Mouse (Mus musculus): ENCODE measurements at regions not wholly inside any gene's neighbourhood (a gene's known extent, or its start where the extent isn't known, plus 50 kb on each side); places are given as distances from the start of the nearest gene placed in this dataset.
A peak's percentile ranks its signal among the peaks of the same experiment; 100 is the strongest.

DNA sequence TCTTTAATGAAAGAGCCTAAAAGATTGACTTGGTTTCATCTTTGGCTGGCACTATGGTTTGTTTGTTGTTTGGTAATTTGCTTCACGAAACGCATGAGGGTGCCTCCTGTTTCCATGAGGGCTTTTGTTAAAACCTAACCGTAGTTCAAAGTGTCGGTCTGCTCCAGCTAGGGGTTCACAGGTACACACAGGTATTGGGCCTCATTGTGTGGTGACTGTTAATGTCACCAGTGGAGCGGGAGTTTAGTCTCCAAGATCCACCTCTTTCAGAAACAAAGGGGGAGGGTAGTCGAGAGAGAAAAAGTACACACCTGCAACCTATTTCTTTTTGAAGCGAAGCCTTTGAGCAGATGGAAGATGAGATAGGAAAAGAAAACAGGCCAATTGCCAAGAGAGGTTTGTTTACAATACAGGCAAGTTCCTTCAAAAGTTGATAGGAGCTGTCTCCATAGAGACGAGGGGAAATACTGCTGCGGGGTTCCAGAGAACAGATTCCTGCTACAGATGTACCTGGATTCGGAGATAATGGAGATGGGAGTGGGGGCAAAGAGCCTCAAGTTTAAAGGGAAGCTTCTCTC is 273.9 kb downstream of the Ndfip2 start:
- Histone ChIP-seq H3K4me2 (no peak overlapping the region), H3K27ac (replicated peaks) (no peak overlapping the region), H3K9ac (replicated peaks) (no peak overlapping the region), H3K9me3 (replicated peaks) (no peaks in the 10 kb centered on the region), H3K4me3 (replicated peaks) (no peak overlapping the region), H3K27me3 (replicated peaks) (no peaks in the 10 kb centered on the region), H3K4me1 (no peaks in the 10 kb centered on the region), H3K36me3 (no peaks in the 10 kb centered on the region)
- 77% methylated on average over 10 of the region's 10 CpGs for WGBS
- no peak for ATAC-seq (ENCODE audit: low FRiP score)

DNA sequence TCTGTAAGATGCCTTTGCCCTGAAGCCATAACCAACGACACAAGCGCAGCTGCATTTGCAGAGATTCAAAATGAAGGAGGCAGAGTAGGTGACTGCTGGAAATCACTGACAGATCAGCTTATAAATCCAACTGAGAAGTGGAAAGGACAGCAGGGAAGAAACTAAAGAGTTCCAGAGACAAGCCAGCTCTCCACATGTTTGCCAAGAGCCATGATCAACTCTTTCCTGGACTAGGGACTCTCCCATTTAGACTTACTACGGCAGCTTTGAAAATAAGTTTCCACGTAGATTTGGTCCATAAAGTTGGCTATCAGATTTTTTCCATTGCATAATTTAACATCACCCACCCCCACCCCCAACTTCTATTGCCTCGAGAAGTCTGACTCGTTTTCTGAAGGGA is 269.7 kb downstream of the Ndfip2 start:
- Histone ChIP-seq H3K4me2 (no peak overlapping the region), H3K4me1 (no peaks in the 10 kb centered on the region), H3K36me3 (no peaks in the 10 kb centered on the region), H3K9ac (replicated peaks) (no peak overlapping the region), H3K9me3 (replicated peaks) (no peaks in the 10 kb centered on the region), H3K27me3 (replicated peaks) (no peaks in the 10 kb centered on the region), H3K4me3 (replicated peaks) (no peak overlapping the region), H3K27ac (replicated peaks) (no peak overlapping the region)
- no peak for ATAC-seq (ENCODE audit: low FRiP score)
- WGBS, result 83% methylated on average over 6 of the region's 6 CpGs

DNA sequence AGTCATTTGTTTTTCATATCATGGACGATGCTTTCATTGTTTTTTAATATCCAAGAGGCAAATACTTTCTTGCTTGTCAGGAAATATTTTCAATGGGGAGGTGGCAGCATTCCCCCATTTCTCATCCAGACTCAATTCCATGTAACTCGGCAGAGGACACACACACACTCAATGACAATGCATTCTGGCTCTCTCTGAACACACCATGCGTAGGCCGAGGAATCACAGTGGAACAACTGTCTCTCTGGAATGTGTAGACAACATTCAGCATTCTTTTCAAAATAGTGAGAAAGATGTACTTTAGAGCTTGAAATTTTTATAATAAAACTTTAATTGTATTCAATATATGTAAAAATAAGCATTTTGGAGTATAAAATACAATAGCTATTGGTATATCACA is 265.5 kb downstream of the Ndfip2 start:
- no peak for ATAC-seq (ENCODE audit: low FRiP score)
- Histone ChIP-seq H3K36me3 (no peaks in the 10 kb centered on the region), H3K4me3 (replicated peaks) (no peak overlapping the region), H3K27me3 (replicated peaks) (no peaks in the 10 kb centered on the region), H3K4me1 (no peaks in the 10 kb centered on the region), H3K9me3 (replicated peaks) (no peaks in the 10 kb centered on the region), H3K4me2 (no peak overlapping the region), H3K27ac (replicated peaks) (no peak overlapping the region), H3K9ac (replicated peaks) (no peak overlapping the region)
- 94% methylated on average over 4 of the region's 4 CpGs for WGBS

DNA sequence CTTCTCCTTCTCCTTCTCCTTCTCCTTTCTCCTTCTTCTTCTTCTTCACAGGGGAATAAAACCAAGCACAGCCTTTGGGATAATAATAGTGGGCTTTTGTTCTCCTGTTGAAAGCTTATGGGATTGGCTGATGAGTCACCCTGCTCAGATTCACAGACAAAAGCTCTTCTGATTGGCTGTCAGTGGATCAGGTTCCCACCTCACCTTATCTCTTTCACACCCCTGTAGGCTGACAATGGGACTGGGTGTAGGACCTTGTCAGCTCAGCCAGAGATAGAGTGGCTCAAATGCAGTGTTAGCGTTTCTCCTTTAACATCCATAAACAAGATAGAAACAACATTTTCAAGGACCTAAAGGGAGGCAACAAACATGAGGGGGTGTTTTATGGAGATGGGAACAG is 263.9 kb downstream of the Ndfip2 start:
- Histone ChIP-seq H3K27me3 (replicated peaks) (no peaks in the 10 kb centered on the region), H3K9me3 (replicated peaks) (no peaks in the 10 kb centered on the region), H3K36me3 (no peaks in the 10 kb centered on the region), H3K4me2 (no peak overlapping the region), H3K4me1 (peaks cover 3% of the 10 kb centered on the region; the same call in 1 of the 2 replicates), H3K27ac (replicated peaks) (no peak overlapping the region), H3K9ac (replicated peaks) (no peak overlapping the region), H3K4me3 (replicated peaks) (no peak overlapping the region)
- 79% methylated on average over 1 of the region's 1 CpGs for WGBS
- ATAC-seq (ENCODE audit: low FRiP score), result no peak

DNA sequence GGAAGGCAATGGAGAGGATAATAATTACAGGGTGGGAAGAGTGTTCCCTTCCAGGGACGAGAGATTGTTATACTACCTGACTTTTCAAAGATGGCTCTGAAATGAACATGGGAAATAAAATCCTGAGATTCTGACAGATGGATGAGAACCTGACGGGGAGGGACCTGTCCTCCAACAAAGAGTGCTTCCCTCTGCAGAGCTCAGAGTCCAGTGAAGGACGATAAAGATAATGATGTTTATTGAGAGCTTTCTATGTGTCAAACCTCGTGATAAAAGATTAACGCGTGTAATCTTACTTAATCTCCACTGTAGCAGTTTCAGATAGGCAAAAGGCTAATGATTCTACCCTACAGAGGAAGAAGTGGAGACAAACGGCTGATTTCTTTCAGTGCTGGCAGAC is 260.3 kb downstream of the Ndfip2 start:
- 60% methylated on average over 7 of the region's 7 CpGs for WGBS
- H3K4me3 ChIP-seq (replicated peaks), result no peak overlapping the region
- H3K9me3 ChIP-seq (replicated peaks), result no peaks in the 10 kb centered on the region
- H3K27me3 ChIP-seq (replicated peaks), result no peaks in the 10 kb centered on the region
- no peak overlapping the region for H3K4me2 ChIP-seq
- H3K4me1 ChIP-seq, result peaks cover 3% of the 10 kb centered on the region; the same call in 1 of the 2 replicates
- H3K27ac ChIP-seq (replicated peaks), result no peak overlapping the region
- H3K36me3 ChIP-seq, result no peaks in the 10 kb centered on the region
- no peak for ATAC-seq (ENCODE audit: low FRiP score)
- no peak overlapping the region for H3K9ac ChIP-seq (replicated peaks)

DNA sequence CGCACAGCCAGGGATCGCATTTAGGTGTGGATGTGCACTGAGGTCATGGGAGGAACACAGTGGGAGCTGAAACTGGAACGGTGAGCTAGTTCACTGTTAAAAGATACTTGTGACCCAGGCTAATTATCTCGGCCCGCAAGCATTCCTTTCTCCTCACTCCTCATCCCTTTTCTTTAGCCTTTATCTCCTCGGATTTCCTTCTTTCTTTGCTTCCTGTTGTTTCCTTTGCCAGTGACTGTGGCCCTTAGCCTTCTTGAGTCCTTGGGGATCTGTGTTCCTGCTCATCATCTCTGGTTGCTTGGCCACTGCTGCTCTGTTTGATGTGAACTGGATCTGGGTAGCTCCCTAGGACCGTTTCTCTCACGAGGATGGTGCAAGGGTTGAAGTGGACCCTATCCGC is 256.0 kb downstream of the Ndfip2 start:
- ATAC-seq (ENCODE audit: low FRiP score), result no peak
- 82% methylated on average over 9 of the region's 9 CpGs for WGBS

DNA sequence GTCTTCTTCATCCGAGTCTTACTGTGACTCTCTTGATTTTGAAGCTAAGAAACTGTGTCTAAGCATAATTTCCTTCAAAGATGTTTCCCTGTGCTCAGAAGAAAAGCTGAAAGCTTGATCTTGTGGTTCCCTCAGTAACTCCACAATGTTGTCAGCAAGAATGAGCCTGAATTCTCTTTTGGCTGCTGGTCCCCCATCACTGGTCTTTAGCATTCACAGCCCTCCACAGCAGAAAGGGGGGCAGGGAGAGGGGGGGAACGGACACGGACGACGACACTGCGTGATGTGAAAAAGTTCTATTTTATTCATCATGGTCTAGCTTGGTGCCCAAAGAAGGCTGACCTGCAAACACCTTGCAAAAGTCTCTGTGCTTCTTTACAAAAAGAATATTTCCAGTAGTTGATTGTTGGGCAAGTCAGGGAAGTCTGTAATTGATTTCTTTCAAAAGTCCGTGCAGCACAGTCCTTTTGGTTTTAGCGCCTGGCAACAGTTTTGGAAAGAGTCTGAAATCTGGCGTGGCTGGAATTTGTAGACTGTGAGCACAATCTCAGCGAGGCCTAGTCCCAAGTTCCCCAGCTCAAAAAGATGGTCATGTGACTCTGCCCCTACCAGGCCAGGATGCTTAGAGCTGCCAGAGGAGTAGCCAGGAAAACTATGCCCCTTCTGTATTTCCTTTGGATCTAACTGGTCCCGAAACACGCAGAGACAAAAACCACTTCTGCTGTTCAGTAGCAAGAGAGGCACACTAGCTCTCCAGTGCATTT is 254.7 kb downstream of the Ndfip2 start:
- peak; percentile 86; the same call in 1 of the 2 replicates for ATAC-seq (ENCODE audit: low FRiP score)
- H3K9ac ChIP-seq (replicated peaks), result no peak overlapping the region
- WGBS, result 69% methylated on average over 12 of the region's 12 CpGs
- peak overlapping the region; percentile 71 for H3K27ac ChIP-seq (replicated peaks)
- H3K4me2 ChIP-seq, result no peak overlapping the region
- H3K27me3 ChIP-seq (replicated peaks), result no peaks in the 10 kb centered on the region
- H3K9me3 ChIP-seq (replicated peaks), result no peaks in the 10 kb centered on the region
- H3K36me3 ChIP-seq, result no peaks in the 10 kb centered on the region
- H3K4me3 ChIP-seq (replicated peaks), result no peak overlapping the region
- H3K4me1 ChIP-seq, result peaks cover 3% of the 10 kb centered on the region; the same call in 1 of the 2 replicates

More for the DNA sequence above, 256.0 kb downstream of the Ndfip2 start:
- no peak overlapping the region for H3K27ac ChIP-seq (replicated peaks)
- no peak overlapping the region for H3K4me3 ChIP-seq (replicated peaks)
- H3K4me1 ChIP-seq, result peaks cover 3% of the 10 kb centered on the region; the same call in 1 of the 2 replicates
- no peaks in the 10 kb centered on the region for H3K27me3 ChIP-seq (replicated peaks)
- H3K36me3 ChIP-seq, result no peaks in the 10 kb centered on the region
- H3K9ac ChIP-seq (replicated peaks), result no peak overlapping the region
- H3K9me3 ChIP-seq (replicated peaks), result no peaks in the 10 kb centered on the region
- H3K4me2 ChIP-seq, result no peak overlapping the region

DNA sequence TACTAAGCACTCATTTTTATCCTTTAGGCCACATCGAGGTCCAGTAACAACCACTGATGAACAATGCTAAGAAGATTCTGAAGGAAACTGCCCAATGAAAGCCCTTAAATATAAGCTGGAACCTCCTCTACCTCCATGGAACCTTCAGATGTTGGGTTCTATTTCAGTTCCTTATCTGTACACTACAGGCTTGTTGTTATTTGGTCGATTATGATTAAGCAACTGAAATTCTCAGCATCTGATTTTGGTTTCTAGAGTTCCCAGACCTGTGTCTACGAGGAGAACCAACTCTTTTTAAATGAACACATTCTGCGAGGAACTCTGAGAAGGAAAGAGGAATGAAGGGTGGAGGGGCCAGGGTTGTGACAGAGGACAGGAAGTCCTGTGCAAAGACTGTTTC is 253.5 kb downstream of the Ndfip2 start:
- no peak for ATAC-seq (ENCODE audit: low FRiP score)
- Histone ChIP-seq H3K4me3 (replicated peaks) (no peak overlapping the region), H3K4me1 (no peaks in the 10 kb centered on the region), H3K27me3 (replicated peaks) (no peaks in the 10 kb centered on the region), H3K27ac (replicated peaks) (0 out of 2 replicates have a peak overlapping the region, but pooled peaks have one; percentile 2), H3K4me2 (no peak overlapping the region), H3K9me3 (replicated peaks) (no peaks in the 10 kb centered on the region), H3K36me3 (no peaks in the 10 kb centered on the region), H3K9ac (replicated peaks) (no peak overlapping the region)
- 90% methylated on average over 4 of the region's 4 CpGs for WGBS

DNA sequence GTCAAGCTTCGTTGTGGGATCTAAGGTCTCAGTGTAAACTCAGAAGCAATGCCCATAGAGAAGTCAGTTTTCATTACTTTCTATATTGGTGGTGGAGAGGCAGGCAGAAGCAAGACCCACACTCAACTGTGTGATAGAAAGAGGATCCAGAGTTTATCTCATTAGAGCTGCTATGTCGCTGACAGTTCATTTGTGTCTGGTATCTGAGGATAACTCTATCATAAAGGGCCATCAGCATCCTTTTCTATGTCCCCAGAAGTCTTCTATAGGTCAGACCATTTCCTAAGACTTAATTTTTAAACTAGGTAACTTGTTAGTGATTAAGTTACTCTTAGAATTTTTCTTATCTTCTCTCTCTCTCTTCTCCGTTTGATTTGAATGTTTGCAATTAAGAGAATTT is 252.8 kb downstream of the Ndfip2 start:
- H3K4me1 ChIP-seq, result no peaks in the 10 kb centered on the region
- no peak overlapping the region for H3K27ac ChIP-seq (replicated peaks)
- 97% methylated on average over 3 of the region's 3 CpGs for WGBS
- no peak overlapping the region for H3K4me2 ChIP-seq
- no peaks in the 10 kb centered on the region for H3K27me3 ChIP-seq (replicated peaks)
- H3K4me3 ChIP-seq (replicated peaks), result no peak overlapping the region
- no peak overlapping the region for H3K9ac ChIP-seq (replicated peaks)
- no peaks in the 10 kb centered on the region for H3K9me3 ChIP-seq (replicated peaks)
- ATAC-seq (ENCODE audit: low FRiP score), result no peak
- H3K36me3 ChIP-seq, result no peaks in the 10 kb centered on the region

DNA sequence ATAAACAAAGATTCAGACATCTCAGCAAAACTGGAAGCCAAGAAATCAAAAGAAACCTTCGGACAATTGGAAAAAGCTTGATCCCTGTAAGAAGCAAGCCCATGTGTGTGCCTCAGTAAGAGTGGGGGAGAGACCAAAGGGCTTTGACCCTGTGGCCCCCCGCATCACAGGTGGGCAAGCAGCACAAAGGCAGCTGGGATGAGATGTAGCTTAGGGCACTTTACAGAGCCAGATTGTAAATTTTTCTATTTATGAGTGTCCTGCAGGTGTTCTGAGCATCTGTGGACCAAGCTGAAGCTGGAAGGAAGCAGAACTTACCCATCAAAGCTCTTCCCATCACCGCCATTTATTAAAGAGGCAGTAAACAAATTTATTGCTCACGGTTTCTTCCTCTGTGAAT is 246.9 kb downstream of the Ndfip2 start:
- no peak for ATAC-seq (ENCODE audit: low FRiP score)
- Histone ChIP-seq H3K36me3 (no peaks in the 10 kb centered on the region), H3K4me3 (replicated peaks) (no peak overlapping the region), H3K9ac (replicated peaks) (no peak overlapping the region), H3K9me3 (replicated peaks) (no peaks in the 10 kb centered on the region), H3K4me1 (peaks cover 22% of the 10 kb centered on the region), H3K4me2 (no peak overlapping the region), H3K27me3 (replicated peaks) (peaks cover 5% of the 10 kb centered on the region; the same call in 1 of the 2 replicates), H3K27ac (replicated peaks) (no peak overlapping the region)
- WGBS, result 62% methylated on average over 4 of the region's 4 CpGs

DNA sequence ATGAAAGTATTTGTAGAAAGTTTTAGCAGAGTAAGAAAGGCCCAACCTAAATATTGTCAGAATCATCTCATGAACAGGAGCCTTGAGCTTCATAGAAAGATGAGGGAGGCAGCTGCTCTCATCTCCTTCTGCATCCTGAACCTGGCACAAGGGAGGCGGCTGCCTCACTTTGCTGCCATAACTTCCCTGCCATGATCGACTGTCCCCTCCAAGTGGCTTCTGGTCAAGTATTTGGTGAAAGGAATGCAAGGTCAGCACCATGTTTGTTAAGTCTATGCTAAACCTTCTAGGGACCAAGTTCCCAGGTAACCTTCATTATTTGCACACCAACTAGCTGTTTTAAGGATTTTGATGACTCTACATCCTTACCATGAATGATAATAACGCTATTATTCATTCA is 246.0 kb downstream of the Ndfip2 start:
- no peak overlapping the region for H3K4me3 ChIP-seq (replicated peaks)
- peaks cover 5% of the 10 kb centered on the region; the same call in 1 of the 2 replicates for H3K27me3 ChIP-seq (replicated peaks)
- no peak overlapping the region for H3K4me2 ChIP-seq
- H3K4me1 ChIP-seq, result peaks cover 27% of the 10 kb centered on the region
- 86% methylated on average over 3 of the region's 3 CpGs for WGBS
- ATAC-seq (ENCODE audit: low FRiP score), result no peak
- H3K9me3 ChIP-seq (replicated peaks), result no peaks in the 10 kb centered on the region
- no peak overlapping the region for H3K27ac ChIP-seq (replicated peaks)
- H3K36me3 ChIP-seq, result no peaks in the 10 kb centered on the region
- H3K9ac ChIP-seq (replicated peaks), result no peak overlapping the region

DNA sequence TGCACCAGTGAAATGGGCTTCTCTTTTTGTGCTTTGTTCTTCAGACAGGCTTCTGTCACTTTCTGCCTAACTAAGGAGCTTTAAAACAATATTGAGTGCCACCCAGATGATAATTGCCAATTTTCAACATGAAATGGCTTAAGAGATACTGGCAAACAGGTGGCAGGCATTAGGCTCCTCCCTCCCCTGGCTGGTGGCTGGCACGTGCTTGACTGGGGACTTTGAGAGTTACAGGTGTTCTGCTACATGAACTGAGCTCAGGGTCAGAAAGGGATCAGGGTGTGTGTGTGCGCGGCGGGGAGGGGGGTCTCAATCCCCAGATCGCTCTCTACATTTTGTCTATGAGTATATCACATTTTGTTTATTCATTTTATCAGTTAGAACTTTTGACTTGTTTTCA is 245.4 kb downstream of the Ndfip2 start:
- no peak for ATAC-seq (ENCODE audit: low FRiP score)
- H3K9ac ChIP-seq (replicated peaks), result no peak overlapping the region
- no peak overlapping the region for H3K27ac ChIP-seq (replicated peaks)
- peaks cover 32% of the 10 kb centered on the region for H3K4me1 ChIP-seq
- H3K27me3 ChIP-seq (replicated peaks), result peaks cover 5% of the 10 kb centered on the region; the same call in 1 of the 2 replicates
- 82% methylated on average over 5 of the region's 5 CpGs for WGBS
- H3K36me3 ChIP-seq, result no peaks in the 10 kb centered on the region
- no peak overlapping the region for H3K4me2 ChIP-seq
- H3K9me3 ChIP-seq (replicated peaks), result no peaks in the 10 kb centered on the region
- no peak overlapping the region for H3K4me3 ChIP-seq (replicated peaks)
